Mouse (Mus musculus): ENCODE data around the gene Slc30a7. TPM values are rescaled to one million over a fixed set of nuclear protein-coding genes. Genes with fewer than 3 reads are reported as not detected.

Gene Slc30a7
- total and polyA plus RNA-seq, 3 experiments = 15.0 to 38.9 (median 25.3) TPM

DNA sequence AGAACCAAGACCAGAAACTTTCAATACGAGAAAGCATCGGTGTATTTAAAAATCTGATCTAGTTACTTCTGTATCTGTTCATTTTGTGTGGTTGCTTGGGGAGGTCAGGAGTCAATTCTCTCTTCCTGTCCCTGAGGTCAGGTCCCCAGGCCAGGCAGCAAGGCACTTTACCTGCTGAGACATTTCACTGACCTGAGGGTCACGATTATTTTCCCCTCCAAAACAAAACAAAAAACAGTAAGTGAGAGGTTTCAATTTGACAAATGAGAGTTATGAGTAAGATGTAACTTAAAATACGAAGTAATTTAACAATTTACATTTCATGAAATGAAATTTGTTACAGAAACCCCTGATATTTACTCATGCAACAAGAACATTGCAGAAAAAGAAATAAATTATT lies 54.9 kb downstream of the Slc30a7 start:
- no peak overlapping the region for H3K9ac ChIP-seq (ENCODE audit: insufficient read depth, low read depth)
- no peak overlapping the region for H3K27ac ChIP-seq (ENCODE audit: insufficient read depth, low read depth)
- in situ Hi-C loops (cut with MboI; ENCODE audit: low pct_ligation_motif_present, low pct_unique_long_range_greater_than_20kb, low sequenced_read_pairs) (no loop called here), dilution Hi-C loops (cut with MboI; ENCODE audit: extremely low pct_ligation_motif_present, extremely low pct_unique_long_range_greater_than_20kb, low sequenced_read_pairs) (no loop called here)
- no peak for TF ChIP-seq USF1 (IDR thresholded peaks at IDR 0.05; ENCODE audit: low read depth, low read length)
- TF ChIP-seq RCOR1 (conservative IDR thresholded peaks at IDR 0.05; ENCODE audit: low read depth, low read length) = peak; percentile 78
- no peak for TF ChIP-seq E2F4 (IDR thresholded peaks at IDR 0.05; ENCODE audit: insufficient replicate concordance, low read depth, low read length)
- TF ChIP-seq CHD1 (IDR thresholded peaks at IDR 0.05; ENCODE audit: low read depth, low read length) = peak; percentile 83
- no peak for TF ChIP-seq PAX5 (IDR thresholded peaks at IDR 0.05; ENCODE audit: low read length)
- 0 out of 2 replicates have a peak, but pooled peaks have one; percentile 58 for TF ChIP-seq MAFK (IDR thresholded peaks at IDR 0.05; ENCODE audit: insufficient replicate concordance, low read length)
- peak; percentile 74 for TF ChIP-seq JUN (IDR thresholded peaks at IDR 0.05; ENCODE audit: insufficient read depth, low read depth, low read length)
- TF ChIP-seq NELFE (IDR thresholded peaks at IDR 0.05; ENCODE audit: low read depth, low read length) = no peak
- no peak for TF ChIP-seq GABPA (IDR thresholded peaks at IDR 0.05; ENCODE audit: insufficient replicate concordance, low read depth, low read length)
- peak; percentile 67; the same call in 1 of the 2 replicates for TF ChIP-seq TCF12 (IDR thresholded peaks at IDR 0.05; ENCODE audit: low read depth, low read length)
- TF ChIP-seq MAX (IDR thresholded peaks at IDR 0.05; ENCODE audit: low read length) = no peak
- TF ChIP-seq MEF2A (IDR thresholded peaks at IDR 0.05; ENCODE audit: borderline replicate concordance, low read depth, low read length) = peak; percentile 85
- peak; percentile 86 for TF ChIP-seq EP300 (IDR thresholded peaks at IDR 0.05; ENCODE audit: low read length)
- peak; percentile 76; the same call in 1 of the 2 replicates for TF ChIP-seq JUND (conservative IDR thresholded peaks at IDR 0.05; ENCODE audit: low read depth, low read length)
- TF ChIP-seq MAZ (IDR thresholded peaks at IDR 0.05; ENCODE audit: low read depth, low read length) = 0 out of 2 replicates have a peak, but pooled peaks have one; percentile 14
- TF ChIP-seq ZNF384 (IDR thresholded peaks at IDR 0.05; ENCODE audit: low read depth, low read length) = 0 out of 2 replicates have a peak, but pooled peaks have one; percentile 32
- TF ChIP-seq IRF4 (IDR thresholded peaks at IDR 0.05; ENCODE audit: low read depth, low read length) = peak; percentile 88
- peak; percentile 39; the same call in 1 of the 2 replicates for TF ChIP-seq MXI1 (IDR thresholded peaks at IDR 0.05; ENCODE audit: low read depth, low read length)
- TF ChIP-seq ZMIZ1 (IDR thresholded peaks at IDR 0.05; ENCODE audit: low read depth, low read length) = 0 out of 2 replicates have a peak, but pooled peaks have one; percentile 25
- TF ChIP-seq BHLHE40 (IDR thresholded peaks at IDR 0.05; ENCODE audit: low read depth, low read length) = peak; percentile 90
- peak; percentile 61; the same call in 1 of the 2 replicates for TF ChIP-seq CHD2 (IDR thresholded peaks at IDR 0.05; ENCODE audit: low read length)
- TF ChIP-seq ETS1 (conservative IDR thresholded peaks at IDR 0.05; ENCODE audit: low read depth, low read length) = no peak; the same call in 1 of the 2 replicates
- peak overlapping the region; percentile 54; the same call in 1 of the 2 replicates for H3K4me2 ChIP-seq (ENCODE audit: insufficient read depth, low read depth, poor library complexity, severe bottlenecking)
- peak; percentile 57 for DNase-seq (ENCODE audit: extremely low read depth)
- no peaks in the 10 kb centered on the region for H3K27me3 ChIP-seq (replicated peaks)
- H3K4me3 ChIP-seq (replicated peaks in 1 of 3; ENCODE audit: low read depth in 2 of 3, low read length in 2 of 3, poor library complexity in 1 of 3) = no peak overlapping the region
- peaks cover 38 to 92% of the 10 kb centered on the region in 2 experiments for H3K36me3 ChIP-seq (replicated peaks in 1 of 2; ENCODE audit: control insufficient read depth in 1 of 2, insufficient read depth in 1 of 2, low read length in 1 of 2)
- H3K4me1 ChIP-seq (ENCODE audit: control insufficient read depth in 1 of 2, insufficient read depth in 2 of 2) = peaks cover 11 to 26% of the 10 kb centered on the region in 2 experiments
- no peaks in the 10 kb centered on the region for H3K9me3 ChIP-seq (replicated peaks; ENCODE audit: low read length)
- no peaks in the 10 kb centered on the region for H3K79me2 ChIP-seq (replicated peaks; ENCODE audit: control insufficient read depth, extremely low read depth, insufficient read depth, poor library complexity, severe bottlenecking)
